Mouse (Mus musculus): ENCODE results near the gene Prcd. TPM values are rescaled to one million over a fixed set of nuclear protein-coding genes. Genes with fewer than 3 reads are reported as not detected.

The Prcd gene
- total RNA-seq, 1 experiment from 2014 or later, result not detected

DNA sequence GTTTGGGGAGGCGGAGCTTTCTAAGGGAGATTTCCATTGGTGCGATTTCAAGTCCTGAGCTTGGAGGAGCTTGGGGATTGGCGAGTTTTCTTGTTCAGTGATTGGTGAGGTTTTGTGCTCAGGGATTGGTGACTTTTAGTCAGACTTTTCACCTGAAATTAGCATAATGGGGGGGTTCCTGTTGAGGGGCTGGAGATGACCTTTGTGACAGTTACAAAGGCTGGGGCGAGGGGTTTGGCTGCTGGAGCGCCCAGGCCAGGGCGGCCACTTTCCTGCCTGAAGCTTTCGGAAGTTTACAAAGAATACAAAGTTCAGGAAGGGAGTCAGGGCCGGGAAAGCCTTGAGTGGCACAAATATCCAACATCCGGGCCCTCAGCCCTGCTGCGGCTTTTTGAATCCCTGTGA is 51.9 kb downstream of the Prcd start:
- no peak for ATAC-seq (ENCODE audit: extremely low read depth, insufficient number of reproducible peaks, low FRiP score, poor library complexity, severe bottlenecking)

GRCm38 (mm10) chr11:116706363-116706762 is 53.0 kb downstream of the Prcd start:
- ATAC-seq (ENCODE audit: extremely low read depth, insufficient number of reproducible peaks, low FRiP score, poor library complexity, severe bottlenecking), result no peak

DNA sequence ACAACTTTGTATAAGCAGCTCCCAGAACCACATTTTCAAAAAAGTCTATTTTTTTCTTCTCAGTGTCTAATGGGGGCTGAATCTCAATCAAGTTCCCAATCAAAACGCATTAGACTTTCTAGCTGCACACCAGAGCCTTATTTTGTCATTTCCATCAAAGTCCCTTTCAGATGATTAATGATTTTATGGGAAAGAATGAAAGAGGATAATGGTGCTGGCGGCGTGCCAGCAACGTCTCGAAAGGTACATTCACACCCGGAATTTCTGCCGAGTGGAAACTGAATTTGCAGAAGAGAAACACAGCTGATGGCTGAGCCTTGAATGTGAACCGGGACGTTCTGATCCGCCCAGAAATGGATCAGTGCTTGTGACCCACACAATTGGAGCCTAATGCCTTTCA is 56.8 kb downstream of the Prcd start:
- no peak for ATAC-seq (ENCODE audit: extremely low read depth, insufficient number of reproducible peaks, low FRiP score, poor library complexity, severe bottlenecking)

GRCm38 (mm10) chr11:116710793-116711192 is 57.5 kb downstream of the Prcd start:
- no peak for ATAC-seq (ENCODE audit: extremely low read depth, insufficient number of reproducible peaks, low FRiP score, poor library complexity, severe bottlenecking)

- no peak for ATAC-seq (ENCODE audit: extremely low read depth, insufficient number of reproducible peaks, low FRiP score, poor library complexity, severe bottlenecking)
Observed at GRCm38 (mm10) chr11:116714052-116714451, 60.7 kb downstream of the Prcd start.

Other genes starting within 250 kb of the Prcd start
- gene Rnf157, start 240.5 kb upstream of the Prcd start, total RNA-seq (2017), result 16.0 and 17.0 TPM in 2 replicates
- 82.2 and 89.0 TPM in 2 replicates for gene Ubald2, start 219.4 kb upstream of the Prcd start, total RNA-seq (2017)
- gene Qrich2, start 187.3 kb upstream of the Prcd start, total RNA-seq (2017), result 0.25 TPM in 1 of 2 replicates, not detected in the other
- gene Prpsap1, start 159.3 kb upstream of the Prcd start, total RNA-seq (2017), result 38.2 and 47.6 TPM in 2 replicates
- gene Sphk1, start 122.6 kb upstream of the Prcd start, total RNA-seq (2017), result not detected in 2 replicates
- gene Ube2o, start 72.1 kb upstream of the Prcd start, total RNA-seq (2017), result 47.6 and 47.9 TPM in 2 replicates
- not detected in 2 replicates for gene Aanat, start 67.1 kb upstream of the Prcd start, total RNA-seq (2017)
- 55.6 and 69.0 TPM in 2 replicates for gene Rhbdf2, start 26.5 kb upstream of the Prcd start, total RNA-seq (2017)
- gene Cygb, start 779 bp downstream of the Prcd start, total RNA-seq (2017), result 0.49 and 0.58 TPM in 2 replicates
- 0.37 and 0.47 TPM in 2 replicates for gene St6galnac1, start 122.0 kb downstream of the Prcd start, total RNA-seq (2017)
- 0.74 TPM in 1 of 2 replicates, not detected in the other for gene Mxra7, start 174.5 kb downstream of the Prcd start, total RNA-seq (2017)
- gene Mettl23, start 189.7 kb downstream of the Prcd start, total RNA-seq (2017), result 74.9 and 78.8 TPM in 2 replicates
- gene Jmjd6, start 189.9 kb downstream of the Prcd start, total RNA-seq (2017), result 66.5 and 70.1 TPM in 2 replicates
- gene Mfsd11, start 198.9 kb downstream of the Prcd start, total RNA-seq (2017), result 9.8 and 21.6 TPM in 2 replicates
- 214 and 227 TPM in 2 replicates for gene Srsf2, start 199.6 kb downstream of the Prcd start, total RNA-seq (2017)

Data from neutrophil, adult 5-6 weeks (primary cell).